8 mouse cellular contexts compared by ENCODE assay signal in genomic region chr6:136809673-136810072, GRCm38 (mm10). TPM values are rescaled to one million over a fixed set of nuclear protein-coding genes. Genes with fewer than 3 reads are reported as not detected.
A peak's percentile ranks its signal among the peaks of the same experiment; 100 is the strongest.
DNase-seq lines count a peak whose midpoint lies in the region; ATAC-seq and TF ChIP-seq lines count a peak whose summit lies in the region.

No protein-coding gene starts in this region.

- intact Hi-C loops in heart, postnatal 10 days (cut with DNase I), result no loop called here

- in situ Hi-C loops in CH12.LX (cut with MboI; ENCODE audit: low pct_ligation_motif_present, low pct_unique_long_range_greater_than_20kb, low sequenced_read_pairs), result no loop called here

- ATAC-seq in heart, embryonic 11.5 days (replicated peaks; ENCODE audit: insufficient number of reproducible peaks, low FRiP score, low TSS enrichment), result no peak
- ATAC-seq in forebrain, embryonic 12.5 days (ENCODE audit: low FRiP score), result no peak
- no peak for ATAC-seq in liver, embryonic 14.5 days (ENCODE audit: insufficient read depth)
- ATAC-seq in megakaryocyte-erythroid progenitor cell, adult 5-6 weeks (replicated peaks; ENCODE audit: low FRiP score, low TSS enrichment, poor library complexity, severe bottlenecking), result no peak

- no peaks in the 10 kb centered on the region for H3K9me3 ChIP-seq in heart, embryonic 11.5 days (replicated peaks; ENCODE audit: control insufficient read depth, low read length)
- no peaks in the 10 kb centered on the region for H3K9me3 ChIP-seq in CH12.LX (replicated peaks; ENCODE audit: low read length)
- H3K9me3 ChIP-seq in forebrain, embryonic 12.5 days, result no peaks in the 10 kb centered on the region
- H3K9me3 ChIP-seq in liver, embryonic 14.5 days (ENCODE audit: control insufficient read depth, low read length), result no peaks in the 10 kb centered on the region

- H3K79me2 ChIP-seq in CH12.LX (replicated peaks; ENCODE audit: control insufficient read depth, extremely low read depth, insufficient read depth, poor library complexity, severe bottlenecking), result peaks cover 30% of the 10 kb centered on the region

- H3K27ac ChIP-seq in heart, embryonic 11.5 days (ENCODE audit: low read depth, low read length), result no peak overlapping the region
- H3K27ac ChIP-seq in CH12.LX (ENCODE audit: insufficient read depth, low read depth), result no peak overlapping the region
- no peak overlapping the region for H3K27ac ChIP-seq in forebrain, embryonic 12.5 days
- peak overlapping the region; percentile 0 for H3K27ac ChIP-seq in liver, embryonic 14.5 days

- no peak overlapping the region for H3K9ac ChIP-seq in heart, embryonic 11.5 days (ENCODE audit: low read depth, low read length)
- peak overlapping the region; percentile 67 for H3K9ac ChIP-seq in CH12.LX (ENCODE audit: insufficient read depth, low read depth)
- H3K9ac ChIP-seq in forebrain, embryonic 12.5 days, result no peak overlapping the region
- peak overlapping the region; percentile 90 for H3K9ac ChIP-seq in liver, embryonic 14.5 days (replicated peaks)

- peaks cover 9% of the 10 kb centered on the region for H3K4me1 ChIP-seq in heart, embryonic 11.5 days (ENCODE audit: control insufficient read depth, insufficient read depth, low read length)
- peaks cover 6 to 50% of the 10 kb centered on the region in 2 experiments for H3K4me1 ChIP-seq in CH12.LX (ENCODE audit: control insufficient read depth in 1 of 2, insufficient read depth in 2 of 2)
- H3K4me1 ChIP-seq in forebrain, embryonic 12.5 days, result peaks cover 26% of the 10 kb centered on the region
- H3K4me1 ChIP-seq in liver, embryonic 14.5 days (replicated peaks; ENCODE audit: control insufficient read depth in 2 of 2, insufficient read depth in 2 of 2, low read length in 1 of 2), result peaks cover 28 to 32% of the 10 kb centered on the region in 2 experiments

- no peak for TF ChIP-seq POLR2A in CH12.LX (IDR thresholded peaks at IDR 0.05; ENCODE audit: low read depth, low read length)

- 64% methylated on average over 13 of the region's 13 CpGs for WGBS in heart, embryonic 11.5 days (ENCODE audit: insufficient replicate concordance)
- 83% methylated on average over 13 of the region's 13 CpGs for WGBS in forebrain, embryonic 12.5 days
- WGBS in liver, embryonic 14.5 days (ENCODE audit: insufficient replicate concordance), result 33% methylated on average over 13 of the region's 13 CpGs

- peak overlapping the region; percentile 93 for H3K4me2 ChIP-seq in heart, embryonic 11.5 days
- peak overlapping the region; percentile 94 for H3K4me2 ChIP-seq in CH12.LX (ENCODE audit: insufficient read depth, low read depth, poor library complexity, severe bottlenecking)
- H3K4me2 ChIP-seq in forebrain, embryonic 12.5 days, result peak overlapping the region; percentile 94
- peak overlapping the region; percentile 88 for H3K4me2 ChIP-seq in liver, embryonic 14.5 days (ENCODE audit: low read depth)

- H3K36me3 ChIP-seq in heart, embryonic 11.5 days (ENCODE audit: control insufficient read depth, insufficient read depth, low read length), result peaks cover 14% of the 10 kb centered on the region; the same call in 1 of the 2 replicates
- H3K36me3 ChIP-seq in CH12.LX (replicated peaks in 1 of 2; ENCODE audit: control insufficient read depth in 1 of 2, insufficient read depth in 1 of 2, low read length in 1 of 2), result peaks cover 24 to 41% of the 10 kb centered on the region in 2 experiments
- H3K36me3 ChIP-seq in forebrain, embryonic 12.5 days (replicated peaks), result peaks cover 28% of the 10 kb centered on the region
- peaks cover 29% of the 10 kb centered on the region for H3K36me3 ChIP-seq in liver, embryonic 14.5 days (replicated peaks; ENCODE audit: control insufficient read depth, insufficient read depth, low read depth)

- no peak for TF ChIP-seq RAD21 in CH12.LX (IDR thresholded peaks at IDR 0.05; ENCODE audit: low read depth, low read length)

- no peak for TF ChIP-seq EP300 in CH12.LX (IDR thresholded peaks at IDR 0.05; ENCODE audit: low read length)
- no peak for TF ChIP-seq EP300 in liver, embryonic 14.5 days (IDR thresholded peaks at IDR 0.05; ENCODE audit: low read depth)

- H3K27me3 ChIP-seq in heart, embryonic 11.5 days (ENCODE audit: control insufficient read depth, insufficient read depth, low read length), result no peaks in the 10 kb centered on the region
- no peaks in the 10 kb centered on the region for H3K27me3 ChIP-seq in CH12.LX (replicated peaks)
- H3K27me3 ChIP-seq in forebrain, embryonic 12.5 days, result no peaks in the 10 kb centered on the region
- H3K27me3 ChIP-seq in liver, embryonic 14.5 days (ENCODE audit: control insufficient read depth, insufficient read depth, low read length), result no peaks in the 10 kb centered on the region

- dilution Hi-C loops in CH12.LX (cut with MboI; ENCODE audit: extremely low pct_ligation_motif_present, extremely low pct_unique_long_range_greater_than_20kb, low sequenced_read_pairs), result no loop called here

- TF ChIP-seq CTCF in CH12.LX (conservative IDR thresholded peaks at IDR 0.05 in 1 of 2, IDR thresholded peaks at IDR 0.05 in 1 of 2; ENCODE audit: low read depth in 2 of 2, low read length in 2 of 2), result no peak
- no peak for TF ChIP-seq CTCF in liver, embryonic 14.5 days (IDR thresholded peaks at IDR 0.05; ENCODE audit: low read depth)

- no peak for DNase-seq in heart, postnatal 10 days
- DNase-seq in CH12.LX (ENCODE audit: extremely low read depth), result peak; percentile 58
- no peak for DNase-seq in liver, embryonic 14.5 days (ENCODE audit: low read depth in 3 of 3, low spot score in 3 of 3)
- DNase-seq in layer of hippocampus, postnatal 14 days (ENCODE audit: low spot score in 2 of 2), result no peak
- no peak for DNase-seq in ovary, postnatal 36 days (ENCODE audit: low spot score)

- peak overlapping the region; percentile 87 for H3K4me3 ChIP-seq in heart, embryonic 11.5 days (ENCODE audit: low read depth, low read length)
- H3K4me3 ChIP-seq in CH12.LX (replicated peaks in 1 of 3; ENCODE audit: low read depth in 2 of 3, low read length in 2 of 3, poor library complexity in 1 of 3), result peak overlapping the region; percentile 86 to 92 (median 90)
- no peak overlapping the region for H3K4me3 ChIP-seq in forebrain, embryonic 12.5 days (replicated peaks)
- H3K4me3 ChIP-seq in liver, embryonic 14.5 days (ENCODE audit: insufficient read depth in 1 of 2, low read depth in 2 of 2, low read length in 2 of 2), result peak overlapping the region; percentile 75 to 78

RNA-seq across cellular contexts. Expression of gene H2afj, which starts 1.6 kb away (rescaled TPM):
- polyA plus RNA-seq in heart, embryonic 11.5 days (2014; fragmentation: Nextera tagmentation; extraction: Ambion mirVana), result 81.7 and 91.1 TPM in 2 replicates
- 10 to 100 TPM; 35.3 to 42.5 TPM for total RNA-seq in heart, postnatal 10 days (2021)
- total RNA-seq in CH12.LX (2012; rRNA removed), result 196 and 217 TPM in 2 replicates
- total RNA-seq in CH12.LX (2014; rRNA removed), result 124 and 125 TPM in 2 replicates
- 158 and 184 TPM in 2 replicates for polyA plus RNA-seq in CH12.LX (2012; ENCODE audit: insufficient read length, low read depth)
- polyA plus RNA-seq in forebrain, embryonic 12.5 days (2016; fragmentation: Nextera tagmentation; extraction: Ambion mirVana), result 121 and 128 TPM in 2 replicates
- 62.4 and 112 TPM in 2 replicates for polyA plus RNA-seq in liver, embryonic 14.5 days (2012; rRNA removed)
- 130 and 133 TPM in 2 replicates for polyA plus RNA-seq in liver, embryonic 14.5 days (2014; fragmentation: Nextera tagmentation; extraction: Ambion mirVana)
- 38.7 and 39.4 TPM in 2 replicates for total RNA-seq in megakaryocyte-erythroid progenitor cell, adult 5-6 weeks (2014; fragmentation: Nextera tagmentation)
- 43.2 and 73.2 TPM in 2 replicates for total RNA-seq in megakaryocyte-erythroid progenitor cell, adult 5-6 weeks (2017)
- total RNA-seq in layer of hippocampus, postnatal 14 days (2021), result 10 to 100 TPM; 72.0 to 72.6 TPM

RNA-seq across cellular contexts. Expression of gene Hist4h4, which starts 5.5 kb away (rescaled TPM):
- polyA plus RNA-seq in heart, embryonic 11.5 days (2014; fragmentation: Nextera tagmentation; extraction: Ambion mirVana), result 0.17 and 0.51 TPM in 2 replicates
- 10 to 100 TPM; 20.5 to 22.3 TPM for total RNA-seq in heart, postnatal 10 days (2021)
- total RNA-seq in CH12.LX (2012; rRNA removed), result 78.2 and 135 TPM in 2 replicates
- total RNA-seq in CH12.LX (2014; rRNA removed), result 2.7 and 3.6 TPM in 2 replicates
- 0.16 TPM in 2 replicates for polyA plus RNA-seq in CH12.LX (2012; ENCODE audit: insufficient read length, low read depth)
- polyA plus RNA-seq in forebrain, embryonic 12.5 days (2016; fragmentation: Nextera tagmentation; extraction: Ambion mirVana), result 0.47 and 0.79 TPM in 2 replicates
- polyA plus RNA-seq in liver, embryonic 14.5 days (2012; rRNA removed), result 2.4 and 3.2 TPM in 2 replicates
- polyA plus RNA-seq in liver, embryonic 14.5 days (2014; fragmentation: Nextera tagmentation; extraction: Ambion mirVana), result 1.6 and 1.8 TPM in 2 replicates
- 28.8 and 33.6 TPM in 2 replicates for total RNA-seq in megakaryocyte-erythroid progenitor cell, adult 5-6 weeks (2014; fragmentation: Nextera tagmentation)
- total RNA-seq in megakaryocyte-erythroid progenitor cell, adult 5-6 weeks (2017), result 19.2 and 39.0 TPM in 2 replicates
- 10 to 100 TPM; 10.9 to 12.0 TPM for total RNA-seq in layer of hippocampus, postnatal 14 days (2021)

RNA-seq across cellular contexts. Expression of gene BC049715, which starts 17.8 kb away (rescaled TPM):
- 1.6 and 2.1 TPM in 2 replicates for polyA plus RNA-seq in heart, embryonic 11.5 days (2014; fragmentation: Nextera tagmentation; extraction: Ambion mirVana)
- 1 to 10 TPM; 1.0 to 1.8 TPM for total RNA-seq in heart, postnatal 10 days (2021)
- 9.9 and 10.7 TPM in 2 replicates for total RNA-seq in CH12.LX (2012; rRNA removed)
- 8.8 and 10.1 TPM in 2 replicates for total RNA-seq in CH12.LX (2014; rRNA removed)
- polyA plus RNA-seq in CH12.LX (2012; ENCODE audit: insufficient read length, low read depth), result 13.1 and 13.5 TPM in 2 replicates
- 1.1 and 1.9 TPM in 2 replicates for polyA plus RNA-seq in forebrain, embryonic 12.5 days (2016; fragmentation: Nextera tagmentation; extraction: Ambion mirVana)
- polyA plus RNA-seq in liver, embryonic 14.5 days (2012; rRNA removed), result 0.13 and 0.73 TPM in 2 replicates
- 0.57 and 0.71 TPM in 2 replicates for polyA plus RNA-seq in liver, embryonic 14.5 days (2014; fragmentation: Nextera tagmentation; extraction: Ambion mirVana)
- 0.96 and 1.2 TPM in 2 replicates for total RNA-seq in megakaryocyte-erythroid progenitor cell, adult 5-6 weeks (2014; fragmentation: Nextera tagmentation)
- total RNA-seq in megakaryocyte-erythroid progenitor cell, adult 5-6 weeks (2017), result 1.0 and 2.5 TPM in 2 replicates
- total RNA-seq in layer of hippocampus, postnatal 14 days (2021), result 1 to 10 TPM; 2.2 to 4.6 TPM

RNA-seq across cellular contexts. Expression of gene Wbp11, which starts 18.4 kb away (rescaled TPM):
- polyA plus RNA-seq in heart, embryonic 11.5 days (2014; fragmentation: Nextera tagmentation; extraction: Ambion mirVana), result 93.5 and 107 TPM in 2 replicates
- 10 to 100 TPM; 79.6 to 85.0 TPM for total RNA-seq in heart, postnatal 10 days (2021)
- total RNA-seq in CH12.LX (2012; rRNA removed) (49.1 and 51.3 TPM in 2 replicates), CH12.LX (2014; rRNA removed) (27.7 and 29.5 TPM in 2 replicates)
- 189 and 212 TPM in 2 replicates for polyA plus RNA-seq in CH12.LX (2012; ENCODE audit: insufficient read length, low read depth)
- polyA plus RNA-seq in forebrain, embryonic 12.5 days (2016; fragmentation: Nextera tagmentation; extraction: Ambion mirVana), result 137 and 146 TPM in 2 replicates
- 27.1 and 37.6 TPM in 2 replicates for polyA plus RNA-seq in liver, embryonic 14.5 days (2012; rRNA removed)
- 51.3 and 59.3 TPM in 2 replicates for polyA plus RNA-seq in liver, embryonic 14.5 days (2014; fragmentation: Nextera tagmentation; extraction: Ambion mirVana)
- 122 and 137 TPM in 2 replicates for total RNA-seq in megakaryocyte-erythroid progenitor cell, adult 5-6 weeks (2014; fragmentation: Nextera tagmentation)
- 57.0 and 70.7 TPM in 2 replicates for total RNA-seq in megakaryocyte-erythroid progenitor cell, adult 5-6 weeks (2017)
- 100 to 1,000 TPM; 123 to 133 TPM for total RNA-seq in layer of hippocampus, postnatal 14 days (2021)

RNA-seq across cellular contexts. Expression of gene Smco3, which starts 25.6 kb away (rescaled TPM):
- not detected in 2 replicates for polyA plus RNA-seq in heart, embryonic 11.5 days (2014; fragmentation: Nextera tagmentation; extraction: Ambion mirVana)
- under 1 TPM; 0.17 TPM for total RNA-seq in heart, postnatal 10 days (2021)
- total RNA-seq in CH12.LX (2012; rRNA removed) (5.5 and 6.1 TPM in 2 replicates), CH12.LX (2014; rRNA removed) (12.9 and 13.7 TPM in 2 replicates)
- 0.90 and 1.2 TPM in 2 replicates for polyA plus RNA-seq in CH12.LX (2012; ENCODE audit: insufficient read length, low read depth)
- polyA plus RNA-seq in forebrain, embryonic 12.5 days (2016; fragmentation: Nextera tagmentation; extraction: Ambion mirVana), result 0.24 and 0.52 TPM in 2 replicates
- polyA plus RNA-seq in liver, embryonic 14.5 days (2012; rRNA removed), result 0.11 and 0.18 TPM in 2 replicates
- 0.15 TPM in 1 of 2 replicates, not detected in the other for polyA plus RNA-seq in liver, embryonic 14.5 days (2014; fragmentation: Nextera tagmentation; extraction: Ambion mirVana)
- 1.1 TPM in 1 of 2 replicates, not detected in the other for total RNA-seq in megakaryocyte-erythroid progenitor cell, adult 5-6 weeks (2014; fragmentation: Nextera tagmentation)
- 1.2 TPM in 1 of 2 replicates, not detected in the other for total RNA-seq in megakaryocyte-erythroid progenitor cell, adult 5-6 weeks (2017)
- 1 to 10 TPM; 4.0 to 4.8 TPM for total RNA-seq in layer of hippocampus, postnatal 14 days (2021)

Comparison
In these comparisons a context has a peak if more than half of its experiments do, and no peak if none do; other contexts are left out.
1. H3K9ac ChIP-seq: peak in CH12.LX (single experiment) and liver, embryonic 14.5 days (single experiment); none in heart, embryonic 11.5 days (single experiment) and forebrain, embryonic 12.5 days (single experiment).
2. Peak in every context shown above with its lines, with median percentiles within 50 percentile points of each other: H3K4me2 ChIP-seq.